Mouse (Mus musculus): ENCODE measurements at regions not wholly inside any gene's neighbourhood (a gene's known extent, or its start where the extent isn't known, plus 50 kb on each side); places are given as distances from the start of the nearest gene placed in this dataset.

GRCm38 (mm10) chr14:58265373-58265772 lies 195.0 kb downstream of the Fgf9 start:
- TF ChIP-seq MAX (IDR thresholded peaks at IDR 0.05) (no peak), CTCF (IDR thresholded peaks at IDR 0.05; ENCODE audit: control insufficient read depth, insufficient read depth, insufficient read length) (no peak), USF1 (IDR thresholded peaks at IDR 0.05; ENCODE audit: low read depth) (no peak), MYOG (IDR thresholded peaks at IDR 0.05; ENCODE audit: control insufficient read depth, extremely low read depth, insufficient read length) (no peak)

Measured in C2C12 (cell line).